Mouse (Mus musculus) testis, adult 2 months (tissue): ENCODE data around the gene Zfp808.
"Not testable (repeated sequence)": the region's sequence is repeated elsewhere in the genome, so short reads cannot be mapped to it uniquely, and the experiment has no call there.

Source experiments
- CTCF ChIP-seq: fragments of 200-500 bp; IDR thresholded peaks from 2 replicates; pipeline ENCODE4 v1.5.1; 2012; ENCODE audit warnings: low read depth, mild to moderate bottlenecking, inconsistent platforms, low read length, moderate library complexity; ENCODE audit not compliant: control insufficient read depth, insufficient read depth, insufficient replicate concordance
- POLR2A ChIP-seq: fragments of 200-500 bp; IDR thresholded peaks from 2 replicates; pipeline ENCODE4 v1.6.1; 2012; ENCODE audit warnings: low read depth, mild to moderate bottlenecking, inconsistent platforms, low read length, moderate library complexity; ENCODE audit not compliant: control insufficient read depth

DNA sequence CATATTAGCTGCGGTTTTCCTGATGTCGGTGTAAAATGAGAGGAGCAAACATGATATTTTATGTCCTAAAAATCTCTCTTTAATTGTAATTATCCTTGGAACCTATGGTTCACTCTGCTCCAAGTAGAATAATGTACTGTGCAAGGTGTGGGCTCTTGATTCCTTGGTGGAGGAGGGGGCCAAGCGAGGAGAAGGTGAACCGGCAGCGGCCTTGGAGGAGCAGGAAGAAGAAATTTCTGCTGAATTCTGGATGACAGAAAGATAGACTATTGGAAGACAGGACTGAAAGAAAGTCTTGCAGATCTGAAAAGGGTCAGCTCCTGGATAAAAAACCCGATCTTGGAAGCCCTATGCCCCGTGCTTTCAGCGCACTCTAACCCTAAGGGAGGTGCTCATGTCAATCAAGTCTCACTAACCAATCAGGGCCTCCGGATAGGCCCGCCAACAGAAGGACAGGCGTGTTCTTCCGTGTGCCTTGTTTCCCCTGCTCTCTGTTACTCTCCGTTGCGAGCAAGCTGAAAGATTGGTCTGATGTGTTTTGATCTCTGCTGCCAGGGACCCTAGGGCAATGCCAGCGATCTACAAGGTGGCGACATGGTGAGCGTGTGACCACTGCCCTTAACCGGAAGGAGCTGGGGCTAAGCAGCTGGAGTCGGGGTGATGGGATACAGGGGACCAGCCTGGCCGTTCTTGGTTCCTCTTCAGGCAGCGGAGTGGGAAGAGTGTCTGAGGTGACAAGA, at the start of gene Zfp808:
- not testable (repeated sequence) for TF ChIP-seq CTCF
- TF ChIP-seq POLR2A: peak; percentile 42; the same call in 1 of the 2 replicates
